Mouse (Mus musculus) ES-Bruce4 (cell line): ENCODE measurements at regions not wholly inside any gene's neighbourhood (a gene's known extent, or its start where the extent isn't known, plus 50 kb on each side); places are given as distances from the start of the nearest gene placed in this dataset.

Experiments
- CTCF ChIP-seq: IDR thresholded peaks from one replicate; pipeline ENCODE4 v1.8.1; 2011; ENCODE audit warnings: low read depth, low read length
- POLR2A ChIP-seq: IDR thresholded peaks from one replicate; pipeline ENCODE4 v1.8.1; 2011; ENCODE audit warnings: low read length; ENCODE audit not compliant: insufficient read depth

DNA sequence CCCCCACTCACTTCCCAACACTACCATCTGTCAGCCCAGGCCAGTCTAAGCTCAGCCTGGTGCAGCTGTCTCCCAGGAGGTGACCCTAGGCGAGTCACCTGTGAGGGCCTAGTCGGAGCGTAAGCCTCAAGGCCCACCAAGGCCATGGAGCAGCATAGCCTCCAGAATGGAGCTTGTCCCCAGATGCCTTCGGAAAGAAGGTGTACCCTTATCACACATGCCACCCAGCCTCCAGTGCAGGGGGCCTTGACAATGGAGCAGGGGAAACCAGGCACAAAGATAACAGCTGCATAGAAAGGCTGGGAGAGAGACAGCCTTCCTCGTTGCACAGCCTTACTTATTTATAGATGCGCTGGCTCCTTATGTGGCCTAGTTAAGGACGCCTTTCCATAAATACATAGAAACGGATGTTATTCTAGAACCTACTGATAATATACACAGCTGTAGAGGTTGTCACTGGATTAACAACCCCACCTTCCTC is 145.0 kb upstream of the Cpeb2 start:
- TF ChIP-seq CTCF (no peak), POLR2A (no peak)
